Mouse (Mus musculus) forebrain, embryonic 16.5 days (tissue): ENCODE results near the gene Timp3. TPM values are rescaled to one million over a fixed set of nuclear protein-coding genes. Genes with fewer than 3 reads are reported as not detected.

Experiments used
- ATAC-seq: fragments of 200-750 bp; cut with Nextera tagmentation; 2 replicates; pipeline ENCODE4 v1.8.0; 2017; ENCODE audit warnings: mild to moderate bottlenecking, moderate library complexity
- H3K27ac ChIP-seq: fragments of 300-500 bp; sonication (generic); 2 replicates; pipeline ENCODE4 v1.5.1; 2014; ENCODE audit warnings: low read length, control low read depth
- H3K27me3 ChIP-seq: fragments of 300-500 bp; sonication (generic); replicated peaks from 2 replicates; pipeline ENCODE4 v1.6.1; 2014; ENCODE audit warnings: low read length; ENCODE audit not compliant: control insufficient read depth, insufficient read depth
- H3K36me3 ChIP-seq: fragments of 300-500 bp; sonication (generic); 2 replicates; pipeline ENCODE4 v1.6.1; 2014; ENCODE audit not compliant: control insufficient read depth, insufficient read depth
- H3K4me1 ChIP-seq: fragments of 300-500 bp; sonication (generic); replicated peaks from 2 replicates; pipeline ENCODE4 v1.6.1; 2014; ENCODE audit warnings: low read length; ENCODE audit not compliant: control insufficient read depth, insufficient read depth
- H3K4me2 ChIP-seq: fragments of 300-500 bp; sonication (generic); 2 replicates; pipeline ENCODE4 v1.6.1; 2014; ENCODE audit warnings: mild to moderate bottlenecking, low read length, control low read depth
- H3K4me3 ChIP-seq: fragments of 300-500 bp; sonication (generic); replicated peaks from 2 replicates; pipeline ENCODE4 v1.5.1; 2014; ENCODE audit warnings: mild to moderate bottlenecking, low read length, control low read depth
- H3K9ac ChIP-seq: fragments of 300-500 bp; sonication (generic); replicated peaks from 2 replicates; pipeline ENCODE4 v1.6.1; 2014; ENCODE audit warnings: low read depth, low read length, control low read depth
- H3K9me3 ChIP-seq: fragments of 300-500 bp; sonication (generic); 2 replicates; pipeline ENCODE4 v1.6.1; 2016; ENCODE audit warnings: low read length; ENCODE audit not compliant: control insufficient read depth
- WGBS: fragments of 180-500 bp; shearing (Covaris S2); extraction: QIAGEN DNeasy Blood & Tissue Kit; methylation state at CpG from one replicate; pipeline ENCODE4 v1.1.7; 2014; 5-methylcytosine and 5-hydroxymethylcytosine counted together
- polyA plus RNA-seq: library from polyadenylated mRNA; unstranded; fragments of >200 nt; fragmentation: Nextera tagmentation; extraction: Ambion mirVana; gene quantifications from 2 replicates; pipeline ENCODE4 v1.2.1, GENCODE M21; 2015

Gene Timp3
- 21.4 and 23.5 TPM in 2 replicates for polyA plus RNA-seq

GRCm38 (mm10) chr10:86300293-86301116 lies at the start of gene Timp3:
Timp3 (plus strand) TSS chr10:86300372.
- peak; percentile 84 for ATAC-seq
- Histone ChIP-seq H3K4me1 (peaks cover 37% of the 10 kb centered on the region), H3K27ac (no peak within 1 kb of the TSS), H3K4me3 (peak within 1 kb of the TSS; percentile 61), H3K4me2 (peak within 1 kb of the TSS; percentile 100), H3K9me3 (no peaks in the 10 kb centered on the region), H3K27me3 (0 out of 2 replicates have a peak, but pooled peaks cover 6% of the 10 kb centered on the region), H3K9ac (peak within 1 kb of the TSS; percentile 67), H3K36me3 (no peaks in the 10 kb centered on the region)
- WGBS: under 1% methylated on average over 53 of the region's 65 CpGs

- Histone ChIP-seq H3K4me3 (no peak overlapping the region), H3K9me3 (peaks cover 2% of the 10 kb centered on the region; the same call in 1 of the 2 replicates), H3K27me3 (no peaks in the 10 kb centered on the region), H3K36me3 (no peaks in the 10 kb centered on the region), H3K4me2 (no peak overlapping the region), H3K9ac (no peak overlapping the region), H3K4me1 (peaks cover 4% of the 10 kb centered on the region), H3K27ac (no peak overlapping the region)
- peak; percentile 91 for ATAC-seq
- 54% methylated on average over 4 of the region's 4 CpGs for WGBS
These were observed 44.0 kb upstream of the Timp3 start for GRCm38 (mm10) chr10:86256221-86256620.

GRCm38 (mm10) chr10:86257045-86257444 lies 43.1 kb upstream of the Timp3 start:
- Histone ChIP-seq H3K36me3 (no peaks in the 10 kb centered on the region), H3K9me3 (peaks cover 2% of the 10 kb centered on the region; the same call in 1 of the 2 replicates), H3K4me3 (no peak overlapping the region), H3K27me3 (no peaks in the 10 kb centered on the region), H3K4me2 (no peak overlapping the region), H3K9ac (no peak overlapping the region), H3K4me1 (peaks cover 4% of the 10 kb centered on the region), H3K27ac (no peak overlapping the region)
- WGBS: 79% methylated on average over 3 of the region's 3 CpGs
- no peak for ATAC-seq

- H3K9me3 ChIP-seq: peaks cover 2% of the 10 kb centered on the region; the same call in 1 of the 2 replicates
- H3K4me2 ChIP-seq: no peak overlapping the region
- H3K9ac ChIP-seq: no peak overlapping the region
- no peaks in the 10 kb centered on the region for H3K27me3 ChIP-seq
- H3K4me3 ChIP-seq: no peak overlapping the region
- 79% methylated on average over 4 of the region's 4 CpGs for WGBS
- no peak for ATAC-seq
- no peak overlapping the region for H3K27ac ChIP-seq
- H3K36me3 ChIP-seq: no peaks in the 10 kb centered on the region
- H3K4me1 ChIP-seq: peaks cover 4% of the 10 kb centered on the region
These were observed 42.1 kb upstream of the Timp3 start for GRCm38 (mm10) chr10:86258046-86258445.

- Histone ChIP-seq H3K9ac (no peak overlapping the region), H3K36me3 (no peaks in the 10 kb centered on the region), H3K4me3 (no peak overlapping the region), H3K27me3 (no peaks in the 10 kb centered on the region), H3K4me1 (peaks cover 4% of the 10 kb centered on the region), H3K4me2 (no peak overlapping the region), H3K9me3 (peaks cover 2% of the 10 kb centered on the region; the same call in 1 of the 2 replicates), H3K27ac (no peak overlapping the region)
- WGBS: 63% methylated on average over 3 of the region's 3 CpGs
- ATAC-seq: no peak
These were observed 41.2 kb upstream of the Timp3 start for GRCm38 (mm10) chr10:86258992-86259391.

GRCm38 (mm10) chr10:86261725-86262124 lies 38.4 kb upstream of the Timp3 start:
- Histone ChIP-seq H3K4me1 (no peaks in the 10 kb centered on the region), H3K4me2 (no peak overlapping the region), H3K9me3 (peaks cover 2% of the 10 kb centered on the region; the same call in 1 of the 2 replicates), H3K27ac (no peak overlapping the region), H3K36me3 (no peaks in the 10 kb centered on the region), H3K4me3 (no peak overlapping the region), H3K9ac (no peak overlapping the region), H3K27me3 (no peaks in the 10 kb centered on the region)
- 73% methylated on average over 2 of the region's 2 CpGs for WGBS
- ATAC-seq: no peak

GRCm38 (mm10) chr10:86264618-86265017 lies 35.6 kb upstream of the Timp3 start:
- no peak overlapping the region for H3K27ac ChIP-seq
- H3K9me3 ChIP-seq: peaks cover 2% of the 10 kb centered on the region; the same call in 1 of the 2 replicates
- no peak for ATAC-seq
- H3K4me1 ChIP-seq: no peaks in the 10 kb centered on the region
- no peaks in the 10 kb centered on the region for H3K27me3 ChIP-seq
- H3K36me3 ChIP-seq: no peaks in the 10 kb centered on the region
- H3K4me3 ChIP-seq: no peak overlapping the region
- H3K9ac ChIP-seq: no peak overlapping the region
- no peak overlapping the region for H3K4me2 ChIP-seq
- WGBS: 88% methylated on average over 9 of the region's 9 CpGs

GRCm38 (mm10) chr10:86270254-86270653 lies 29.9 kb upstream of the Timp3 start:
- no peaks in the 10 kb centered on the region for H3K9me3 ChIP-seq
- no peak overlapping the region for H3K4me3 ChIP-seq
- no peaks in the 10 kb centered on the region for H3K36me3 ChIP-seq
- no peaks in the 10 kb centered on the region for H3K4me1 ChIP-seq
- 93% methylated on average over 3 of the region's 3 CpGs for WGBS
- H3K4me2 ChIP-seq: no peak overlapping the region
- H3K27me3 ChIP-seq: no peaks in the 10 kb centered on the region
- no peak overlapping the region for H3K9ac ChIP-seq
- no peak for ATAC-seq
- no peak overlapping the region for H3K27ac ChIP-seq

- H3K36me3 ChIP-seq: no peaks in the 10 kb centered on the region
- no peaks in the 10 kb centered on the region for H3K9me3 ChIP-seq
- no peaks in the 10 kb centered on the region for H3K27me3 ChIP-seq
- H3K4me3 ChIP-seq: no peak overlapping the region
- no peaks in the 10 kb centered on the region for H3K4me1 ChIP-seq
- no peak for ATAC-seq
- no peak overlapping the region for H3K9ac ChIP-seq
- no peak overlapping the region for H3K27ac ChIP-seq
- no peak overlapping the region for H3K4me2 ChIP-seq
- WGBS: 85% methylated on average over 3 of the region's 3 CpGs
These were observed 27.3 kb upstream of the Timp3 start for GRCm38 (mm10) chr10:86272826-86273225.
